Mouse (Mus musculus) hindbrain, embryonic 11.5 days (tissue): ENCODE data around the gene Sytl1. TPM values are rescaled to one million over a fixed set of nuclear protein-coding genes. Genes with fewer than 3 reads are reported as not detected.

Source experiments
- ATAC-seq: fragments of 200-750 bp; cut with Nextera tagmentation; 2 replicates; pipeline ENCODE4 v1.8.0; 2017; ENCODE audit warnings: mild to moderate bottlenecking, moderate TSS enrichment, moderate library complexity; ENCODE audit not compliant: low FRiP score
- DNase-seq: peaks from one replicate; pipeline ENCODE4 v3.0.0-alpha.2; 2015; ENCODE audit warnings: low spot score
- H3K27ac ChIP-seq: fragments of 300-500 bp; sonication (generic); 2 replicates; pipeline ENCODE4 v1.5.1; 2014; ENCODE audit warnings: mild to moderate bottlenecking, low read depth, low read length
- H3K27me3 ChIP-seq: fragments of 300-500 bp; sonication (generic); 2 replicates; pipeline ENCODE4 v1.6.1; 2014; ENCODE audit warnings: mild to moderate bottlenecking, low read length, moderate library complexity, mixed read lengths; ENCODE audit not compliant: control insufficient read depth, insufficient read depth
- H3K36me3 ChIP-seq: fragments of 300-500 bp; sonication (generic); 2 replicates; pipeline ENCODE4 v1.6.1; 2014; ENCODE audit warnings: mild to moderate bottlenecking, low read length, moderate library complexity, mixed read lengths; ENCODE audit not compliant: control insufficient read depth, insufficient read depth
- H3K4me1 ChIP-seq: fragments of 300-500 bp; sonication (generic); replicated peaks from 2 replicates; pipeline ENCODE4 v1.6.1; 2014; ENCODE audit warnings: low read length, mixed read lengths; ENCODE audit not compliant: control insufficient read depth, insufficient read depth
- H3K4me2 ChIP-seq: fragments of 300-500 bp; sonication (generic); replicated peaks from 2 replicates; pipeline ENCODE4 v1.6.1; 2014; ENCODE audit warnings: mild to moderate bottlenecking, low read depth, low read length
- H3K4me3 ChIP-seq: fragments of 300-500 bp; sonication (generic); 2 replicates; pipeline ENCODE4 v1.5.1; 2014; ENCODE audit warnings: low read depth, low read length
- H3K9ac ChIP-seq: fragments of 300-500 bp; sonication (generic); 2 replicates; pipeline ENCODE4 v1.6.1; 2014; ENCODE audit warnings: low read depth, low read length
- H3K9me3 ChIP-seq: fragments of 300-500 bp; sonication (generic); 2 replicates; pipeline ENCODE4 v1.6.1; 2016; ENCODE audit warnings: low read length; ENCODE audit not compliant: control insufficient read depth
- WGBS: fragments of 180-500 bp; shearing (Covaris S2); extraction: QIAGEN DNeasy Blood & Tissue Kit; methylation state at CpG from one replicate; pipeline ENCODE4 v1.1.7; 2014; 5-methylcytosine and 5-hydroxymethylcytosine counted together
- polyA plus RNA-seq: library from polyadenylated mRNA; unstranded; fragments of >200 nt; fragmentation: Nextera tagmentation; extraction: Ambion mirVana; gene quantifications from 2 replicates; pipeline ENCODE4 v1.2.1, GENCODE M21; 2014

The Sytl1 gene
- polyA plus RNA-seq, 1 experiment from 2014 or later = 1.2 TPM

DNA sequence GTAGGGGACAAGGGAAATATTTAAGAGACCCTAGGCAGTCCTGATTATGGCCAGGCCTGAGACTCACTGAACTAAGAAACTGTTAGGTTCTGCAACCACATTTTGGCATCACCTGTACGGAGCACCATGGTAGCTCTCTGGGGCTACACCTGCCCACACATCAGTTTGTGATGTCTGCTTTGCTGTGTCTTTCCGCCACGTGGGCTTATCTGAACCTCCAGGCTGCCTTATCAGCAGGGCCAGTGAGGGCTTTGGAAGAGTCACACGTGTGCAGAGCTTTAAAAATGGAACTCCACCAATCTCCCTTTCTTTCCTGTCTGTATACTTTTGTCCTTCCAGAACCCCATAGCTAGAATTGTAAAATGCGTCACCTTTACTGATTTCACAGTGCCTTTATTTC is 23.0 kb upstream of the Sytl1 start:
- Histone ChIP-seq H3K9ac (no peak overlapping the region), H3K4me3 (no peak overlapping the region), H3K9me3 (no peaks in the 10 kb centered on the region), H3K4me1 (no peaks in the 10 kb centered on the region), H3K4me2 (no peak overlapping the region), H3K36me3 (no peaks in the 10 kb centered on the region), H3K27me3 (no peaks in the 10 kb centered on the region), H3K27ac (no peak overlapping the region)
- ATAC-seq (no peak), DNase-seq (no peak)
- WGBS = 88% methylated on average over 5 of the region's 5 CpGs

DNA sequence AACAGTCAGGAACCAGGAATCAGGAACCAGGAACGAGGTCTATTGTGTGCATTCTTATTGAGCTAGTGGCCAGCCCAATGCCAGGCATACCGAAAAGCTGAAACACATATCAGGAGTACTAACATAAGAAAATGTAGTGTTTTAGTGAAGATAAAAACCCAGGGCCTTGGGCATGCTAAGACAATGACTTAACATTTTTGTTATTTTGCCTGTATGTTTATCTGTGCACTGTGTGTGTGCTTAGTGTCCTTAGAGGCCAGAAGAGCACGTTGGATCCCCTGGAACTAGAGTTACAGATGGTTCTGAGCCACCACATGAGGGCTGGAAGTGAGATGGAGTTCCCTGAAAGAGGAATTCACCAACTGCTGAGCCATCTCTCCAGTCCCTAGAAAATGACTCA is 22.4 kb upstream of the Sytl1 start:
- no peaks in the 10 kb centered on the region for H3K9me3 ChIP-seq
- 75% methylated on average over 3 of the region's 3 CpGs for WGBS
- H3K9ac ChIP-seq = no peak overlapping the region
- H3K27ac ChIP-seq = no peak overlapping the region
- H3K27me3 ChIP-seq = no peaks in the 10 kb centered on the region
- no peak overlapping the region for H3K4me3 ChIP-seq
- H3K4me1 ChIP-seq = no peaks in the 10 kb centered on the region
- no peak for DNase-seq
- no peak overlapping the region for H3K4me2 ChIP-seq
- ATAC-seq = no peak
- no peaks in the 10 kb centered on the region for H3K36me3 ChIP-seq

DNA sequence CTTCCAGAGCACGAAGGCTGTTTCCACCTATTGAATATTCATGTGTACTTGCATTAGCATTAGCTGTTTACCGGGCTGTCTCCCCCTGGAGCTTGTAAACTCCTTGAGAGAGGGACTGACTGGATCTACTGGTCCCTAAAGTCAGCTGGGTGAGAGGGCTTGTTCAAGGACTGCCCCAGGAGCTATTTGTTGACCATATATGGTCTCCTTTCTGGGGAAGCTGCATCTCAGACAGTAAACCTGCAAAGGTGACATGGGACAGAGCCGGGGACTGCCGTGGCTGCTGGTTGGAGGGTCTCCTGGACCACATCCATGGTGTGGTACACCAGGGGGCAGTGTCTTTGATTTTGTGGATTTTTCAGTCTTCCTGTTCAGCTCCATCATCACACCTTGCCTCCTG is 19.7 kb upstream of the Sytl1 start:
- H3K9me3 ChIP-seq = no peaks in the 10 kb centered on the region
- H3K27ac ChIP-seq = 0 out of 2 replicates have a peak overlapping the region, but pooled peaks have one; percentile 24
- no peak overlapping the region for H3K4me3 ChIP-seq
- H3K4me2 ChIP-seq = no peak overlapping the region
- 24% methylated on average over 4 of the region's 4 CpGs for WGBS
- H3K27me3 ChIP-seq = no peaks in the 10 kb centered on the region
- H3K36me3 ChIP-seq = no peaks in the 10 kb centered on the region
- DNase-seq = peak; percentile 33
- H3K9ac ChIP-seq = no peak overlapping the region
- ATAC-seq = no peak
- no peaks in the 10 kb centered on the region for H3K4me1 ChIP-seq

DNA sequence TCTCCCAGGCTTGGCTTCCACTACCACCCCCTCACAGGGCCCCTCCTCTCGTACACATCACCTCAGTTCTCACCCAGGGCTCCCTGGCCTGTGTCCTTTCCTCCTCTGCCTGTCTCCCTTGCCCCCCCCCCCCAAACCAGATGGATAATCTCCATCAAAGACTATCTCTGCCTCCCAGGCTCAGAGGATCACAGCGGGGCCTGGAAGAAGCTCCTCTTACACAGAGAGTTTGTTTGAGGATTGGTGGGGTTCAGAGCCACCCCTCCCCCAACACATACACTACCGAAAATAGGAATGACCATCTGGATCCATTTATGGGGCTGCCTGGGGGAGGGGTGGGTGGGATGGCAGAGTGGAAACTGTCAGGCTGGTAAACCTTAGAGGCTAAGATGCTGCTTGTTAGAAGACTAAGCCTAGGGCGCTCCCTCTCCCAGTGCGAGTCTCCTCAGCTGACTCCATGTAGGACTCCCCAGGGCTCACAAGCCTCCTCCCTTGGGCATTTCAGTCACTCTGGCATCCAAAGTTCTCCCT is 19.1 kb upstream of the Sytl1 start:
- DNase-seq = peak; percentile 62
- WGBS = 23% methylated on average over 5 of the region's 5 CpGs
- ATAC-seq = no peak

DNA sequence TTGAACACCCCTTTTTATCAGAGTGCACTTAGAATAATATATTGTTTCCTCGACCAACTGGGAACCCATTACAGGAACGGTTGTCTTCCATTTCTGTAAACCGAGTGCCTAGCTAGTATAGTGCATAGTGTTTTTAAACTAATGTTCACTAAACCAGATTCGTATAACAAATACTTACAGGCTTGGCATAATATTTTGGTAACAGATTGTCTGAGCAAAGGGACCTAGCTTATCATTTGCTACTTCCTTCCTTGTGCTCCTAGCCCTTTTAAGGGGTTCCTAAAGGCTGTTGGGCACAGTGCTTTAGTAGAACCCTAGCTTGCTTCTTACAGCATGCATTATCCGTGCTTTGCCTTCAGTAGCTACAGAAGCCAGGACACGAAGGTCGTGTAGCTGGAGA is 18.6 kb upstream of the Sytl1 start:
- ATAC-seq = no peak
- Histone ChIP-seq H3K4me1 (no peaks in the 10 kb centered on the region), H3K4me2 (no peak overlapping the region), H3K27ac (peak overlapping the region; percentile 58; the same call in 1 of the 2 replicates), H3K36me3 (no peaks in the 10 kb centered on the region), H3K9ac (no peak overlapping the region), H3K9me3 (no peaks in the 10 kb centered on the region), H3K27me3 (no peaks in the 10 kb centered on the region), H3K4me3 (no peak overlapping the region)
- no peak for DNase-seq
- 45% methylated on average over 7 of the region's 7 CpGs for WGBS

More for the DNA sequence above, 19.1 kb upstream of the Sytl1 start:
- H3K36me3 ChIP-seq = no peaks in the 10 kb centered on the region
- no peak overlapping the region for H3K4me3 ChIP-seq
- H3K27ac ChIP-seq = peak overlapping the region; percentile 58; the same call in 1 of the 2 replicates
- no peaks in the 10 kb centered on the region for H3K4me1 ChIP-seq
- no peak overlapping the region for H3K9ac ChIP-seq
- H3K9me3 ChIP-seq = no peaks in the 10 kb centered on the region
- no peak overlapping the region for H3K4me2 ChIP-seq
- H3K27me3 ChIP-seq = no peaks in the 10 kb centered on the region

DNA sequence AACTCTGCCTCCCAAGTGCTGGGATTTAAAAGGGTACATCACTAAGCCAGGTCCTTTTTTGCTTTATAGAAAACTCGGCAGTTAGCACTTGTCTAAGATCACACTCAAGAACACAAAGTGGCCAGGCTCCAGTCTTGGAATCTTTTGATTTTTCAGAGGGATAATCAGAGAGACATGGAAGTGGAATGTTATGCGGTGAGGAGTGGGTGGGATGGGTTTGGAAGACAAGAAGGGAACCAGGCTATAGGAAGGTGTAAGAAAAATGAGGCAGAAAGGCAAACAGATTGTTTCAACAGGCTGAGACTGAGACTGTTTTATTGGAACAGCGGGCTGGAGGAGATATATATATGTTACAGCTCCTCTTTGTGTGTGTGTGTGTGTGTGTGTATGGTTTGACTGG is 15.6 kb upstream of the Sytl1 start:
- Histone ChIP-seq H3K9me3 (no peaks in the 10 kb centered on the region), H3K36me3 (no peaks in the 10 kb centered on the region), H3K4me2 (peak overlapping the region; percentile 74), H3K4me3 (no peak overlapping the region), H3K27ac (peak overlapping the region; percentile 89; the same call in 1 of the 2 replicates), H3K9ac (no peak overlapping the region), H3K27me3 (no peaks in the 10 kb centered on the region), H3K4me1 (no peaks in the 10 kb centered on the region)
- WGBS = 87% methylated on average over 3 of the region's 3 CpGs
- ATAC-seq (no peak), DNase-seq (no peak)

DNA sequence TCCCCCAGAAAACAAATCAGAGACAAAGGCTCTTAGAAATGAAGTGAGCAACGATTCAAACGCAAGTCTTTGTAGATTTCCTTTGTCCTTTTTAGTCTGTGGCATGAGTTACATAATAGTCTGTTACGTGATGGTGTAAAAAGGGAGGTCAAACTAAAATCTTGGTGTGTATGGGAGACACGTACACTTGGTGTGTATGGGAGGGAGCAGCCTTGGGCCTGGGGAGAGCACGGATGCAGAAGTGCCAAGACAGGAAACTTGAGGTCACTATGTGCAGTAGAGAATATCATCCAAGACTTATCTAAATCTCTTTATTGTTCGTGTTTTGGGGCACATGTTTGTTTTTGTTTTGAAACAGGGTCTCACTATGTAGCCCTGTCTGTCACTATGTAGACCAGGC is 15.2 kb upstream of the Sytl1 start:
- no peaks in the 10 kb centered on the region for H3K36me3 ChIP-seq
- peak; percentile 50 for ATAC-seq
- WGBS = 32% methylated on average over 6 of the region's 6 CpGs
- no peaks in the 10 kb centered on the region for H3K27me3 ChIP-seq
- no peaks in the 10 kb centered on the region for H3K4me1 ChIP-seq
- peak overlapping the region; percentile 92 for H3K9ac ChIP-seq
- peak overlapping the region; percentile 89 for H3K27ac ChIP-seq
- H3K4me2 ChIP-seq = peak overlapping the region; percentile 74
- H3K9me3 ChIP-seq = no peaks in the 10 kb centered on the region
- DNase-seq = no peak
- H3K4me3 ChIP-seq = peak overlapping the region; percentile 88

DNA sequence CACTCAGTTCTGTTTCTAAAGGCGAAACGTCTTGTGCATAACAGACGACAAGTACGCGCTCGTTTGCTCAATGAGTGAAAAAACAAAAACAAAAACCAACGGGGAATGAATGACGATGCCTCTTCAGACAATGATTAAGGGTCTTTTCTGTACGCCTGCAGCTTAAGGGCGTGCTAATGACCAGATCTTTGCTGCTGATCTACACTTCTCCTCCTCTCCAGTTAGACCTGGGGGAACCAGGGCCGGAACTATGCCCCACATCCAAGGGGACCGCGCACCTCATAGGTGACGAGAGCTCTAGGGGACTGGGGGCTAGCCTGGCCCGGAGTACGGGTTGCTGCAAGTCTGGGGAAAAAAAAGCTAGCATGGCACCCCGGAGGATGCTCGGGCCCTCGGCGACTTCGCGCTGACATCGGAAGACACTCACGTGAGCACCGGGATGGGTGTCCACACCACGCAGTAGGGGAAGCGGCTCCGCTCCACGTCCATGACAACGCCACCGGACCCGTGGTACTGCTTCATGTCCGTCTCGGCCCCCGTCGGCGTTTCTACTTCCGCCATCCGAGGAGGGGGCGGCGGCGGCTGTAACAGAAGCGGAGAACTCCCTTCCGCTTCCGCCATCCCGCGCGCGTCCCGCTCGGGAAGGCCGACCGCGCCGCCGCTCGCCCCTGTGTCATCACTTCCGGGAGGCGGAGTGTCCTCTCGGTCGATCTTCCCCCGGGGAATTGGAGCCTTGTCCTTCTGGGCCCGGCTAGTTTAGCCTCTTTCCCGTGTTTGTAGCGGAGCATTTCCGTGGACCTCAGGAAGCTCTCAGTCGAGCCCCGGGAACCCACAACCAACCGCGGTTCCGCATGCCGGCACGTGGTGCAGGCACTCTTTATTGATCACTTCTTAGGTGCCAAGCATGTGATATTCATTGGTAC is 14.5 kb upstream of the Sytl1 start, which contains the start of gene Tmem222:
Tmem222 (minus strand) TSS at position 689 of the 923 bp plus-strand sequence.
- Histone ChIP-seq H3K27me3 (no peaks in the 10 kb centered on the region), H3K4me2 (peak within 1 kb of the TSS; percentile 74), H3K36me3 (no peaks in the 10 kb centered on the region), H3K9me3 (no peaks in the 10 kb centered on the region), H3K9ac (peak within 1 kb of the TSS; percentile 92), H3K27ac (peak within 1 kb of the TSS; percentile 89), H3K4me1 (no peaks in the 10 kb centered on the region), H3K4me3 (peak within 1 kb of the TSS; percentile 88)
- under 1% methylated on average over 71 of the region's 73 CpGs for WGBS
- DNase-seq (peak; percentile 98), ATAC-seq (peak; percentile 91)
